Mouse (Mus musculus) kidney, adult 2 months (tissue): ENCODE results near the gene Lingo2.

Source experiments
- CTCF ChIP-seq: fragments of 200-500 bp; conservative IDR thresholded peaks from 2 replicates; pipeline ENCODE4 v1.5.1; 2011; ENCODE audit warnings: low read depth, mild to moderate bottlenecking, control low read depth, low read length, moderate library complexity, mixed read lengths; ENCODE audit not compliant: insufficient read depth, insufficient read length
- POLR2A ChIP-seq: fragments of 200-500 bp; IDR thresholded peaks from one replicate; pipeline ENCODE4 v1.6.1; 2011; ENCODE audit warnings: low read depth, low read length, control low read depth

GRCm38 (mm10) chr4:36435211-36435610 is 516.3 kb downstream of the Lingo2 start:
- TF ChIP-seq POLR2A, result no peak
- TF ChIP-seq CTCF, result no peak
